Mouse (Mus musculus) neural tube, embryonic 14.5 days (tissue): ENCODE results near the gene Alpk1. TPM values are rescaled to one million over a fixed set of nuclear protein-coding genes. Genes with fewer than 3 reads are reported as not detected.
A peak's percentile ranks its signal among the peaks of the same experiment; 100 is the strongest.

Experiments
- ATAC-seq: fragments of 200-750 bp; cut with Nextera tagmentation; 2 replicates; pipeline ENCODE4 v1.8.0; 2017; ENCODE audit warnings: low read depth, mild to moderate bottlenecking, moderate TSS enrichment, moderate library complexity
- H3K27ac ChIP-seq: fragments of 300-500 bp; sonication (generic); 2 replicates; pipeline ENCODE4 v1.5.1; 2014; ENCODE audit warnings: low read depth, mild to moderate bottlenecking, control low read depth, low read length, moderate library complexity, mixed read lengths
- H3K27me3 ChIP-seq: fragments of 300-500 bp; sonication (generic); 2 replicates; pipeline ENCODE4 v1.6.1; 2014; ENCODE audit warnings: low read length; ENCODE audit not compliant: control insufficient read depth, insufficient read depth
- H3K36me3 ChIP-seq: fragments of 300-500 bp; sonication (generic); 2 replicates; pipeline ENCODE4 v1.6.1; 2014; ENCODE audit warnings: low read length, mixed read lengths; ENCODE audit not compliant: control insufficient read depth, insufficient read depth
- H3K4me1 ChIP-seq: fragments of 300-500 bp; sonication (generic); 2 replicates; pipeline ENCODE4 v1.6.1; 2014; ENCODE audit warnings: low read length; ENCODE audit not compliant: control insufficient read depth, insufficient read depth
- H3K4me2 ChIP-seq: fragments of 300-500 bp; sonication (generic); 2 replicates; pipeline ENCODE4 v1.6.1; 2014; ENCODE audit warnings: mild to moderate bottlenecking, low read depth, low read length, control low read depth
- H3K4me3 ChIP-seq: fragments of 300-500 bp; sonication (generic); 2 replicates; pipeline ENCODE4 v1.5.1; 2014; ENCODE audit warnings: low read depth, low read length, control low read depth, mixed read lengths
- H3K9ac ChIP-seq: fragments of 300-500 bp; sonication (generic); replicated peaks from 2 replicates; pipeline ENCODE4 v1.6.1; 2014; ENCODE audit warnings: low read depth, mild to moderate bottlenecking, control low read depth, low read length, mixed read lengths
- H3K9me3 ChIP-seq: fragments of 300-500 bp; sonication (generic); 2 replicates; pipeline ENCODE4 v1.6.1; 2016; ENCODE audit warnings: low read length; ENCODE audit not compliant: control insufficient read depth
- WGBS: fragments of 180-500 bp; shearing (Covaris S2); extraction: QIAGEN DNeasy Blood & Tissue Kit; methylation state at CpG from one replicate; pipeline ENCODE4 v1.1.7; 2014; 5-methylcytosine and 5-hydroxymethylcytosine counted together
- polyA plus RNA-seq: library from polyadenylated mRNA; unstranded; fragments of >200 nt; fragmentation: Nextera tagmentation; extraction: Ambion mirVana; gene quantifications from 2 replicates; pipeline ENCODE4 v1.2.1, GENCODE M21; 2014

The Alpk1 gene
- polyA plus RNA-seq, 1 experiment from 2014 or later, result 0.31 TPM

DNA sequence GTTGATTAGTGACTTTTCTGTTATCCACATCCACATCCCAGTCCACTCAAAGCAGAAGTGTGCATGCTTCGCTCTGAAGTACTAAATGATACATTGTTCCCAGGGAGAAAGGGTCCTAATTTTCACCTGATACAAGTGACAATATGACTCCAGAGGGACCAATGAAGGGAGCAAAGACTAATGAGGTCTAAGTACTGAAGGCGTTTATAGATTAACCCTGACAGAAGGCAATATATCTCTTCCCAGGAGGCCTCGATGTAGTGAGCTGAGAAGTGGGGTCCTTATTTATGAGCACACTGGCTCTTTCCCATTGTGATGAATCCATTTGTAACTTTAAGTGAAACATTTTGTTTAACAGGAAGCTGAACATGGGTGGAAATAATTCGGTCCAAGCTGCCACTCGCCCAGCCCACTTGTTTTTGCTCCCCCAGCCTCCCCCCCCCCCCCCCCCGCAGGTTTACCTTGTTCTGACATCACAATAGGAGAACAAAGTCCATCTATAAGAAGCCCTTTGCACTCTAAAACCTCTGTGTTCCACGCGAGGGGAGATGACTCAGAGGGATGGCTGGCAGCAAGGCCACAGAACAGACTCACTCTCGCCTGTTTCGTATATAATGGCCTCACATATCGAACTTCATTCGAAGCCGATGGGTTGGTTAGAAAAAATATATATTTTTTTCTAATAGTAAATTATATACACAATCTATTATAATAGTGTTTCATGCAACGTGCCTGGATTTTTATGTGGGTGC, 36.5 kb downstream of the Alpk1 start:
- peak; percentile 64; the same call in 1 of the 2 replicates for ATAC-seq
- WGBS, result 40% methylated on average over 13 of the region's 14 CpGs
- 0 out of 2 replicates have a peak, but pooled peaks cover 3% of the 10 kb centered on the region for H3K27me3 ChIP-seq

DNA sequence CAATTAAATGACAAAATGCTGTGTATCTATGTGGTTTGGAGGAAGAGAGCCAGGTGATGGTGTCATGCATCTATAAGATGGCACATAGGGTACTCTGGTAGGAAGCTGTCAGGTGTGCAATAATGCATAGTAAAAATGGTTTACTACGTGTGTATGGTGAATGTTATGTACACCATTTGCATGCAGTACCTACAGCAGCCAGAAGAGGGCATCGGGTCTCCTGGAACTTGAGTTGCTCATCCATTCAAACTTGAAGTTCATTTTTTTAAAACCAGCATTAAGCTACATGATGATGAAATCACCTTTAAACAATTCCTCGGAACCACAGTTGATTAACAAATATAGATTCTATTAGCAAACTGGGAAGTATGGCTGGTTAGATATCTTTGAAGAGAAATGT, 38.9 kb downstream of the Alpk1 start:
- Histone ChIP-seq H3K27me3 (peaks cover 3% of the 10 kb centered on the region; the same call in 1 of the 2 replicates), H3K4me2 (no peak overlapping the region), H3K9ac (no peak overlapping the region), H3K4me1 (peaks cover 4% of the 10 kb centered on the region; the same call in 1 of the 2 replicates), H3K36me3 (no peaks in the 10 kb centered on the region), H3K4me3 (no peak overlapping the region), H3K9me3 (no peaks in the 10 kb centered on the region), H3K27ac (no peak overlapping the region)
- ATAC-seq, result no peak
- 96% methylated on average over 3 of the region's 3 CpGs for WGBS

More for the DNA sequence above, 36.5 kb downstream of the Alpk1 start:
- no peaks in the 10 kb centered on the region for H3K9me3 ChIP-seq
- no peaks in the 10 kb centered on the region for H3K36me3 ChIP-seq
- no peak overlapping the region for H3K4me2 ChIP-seq
- no peak overlapping the region for H3K4me3 ChIP-seq
- no peak overlapping the region for H3K27ac ChIP-seq
- H3K9ac ChIP-seq, result no peak overlapping the region
- H3K4me1 ChIP-seq, result peaks cover 4% of the 10 kb centered on the region; the same call in 1 of the 2 replicates

DNA sequence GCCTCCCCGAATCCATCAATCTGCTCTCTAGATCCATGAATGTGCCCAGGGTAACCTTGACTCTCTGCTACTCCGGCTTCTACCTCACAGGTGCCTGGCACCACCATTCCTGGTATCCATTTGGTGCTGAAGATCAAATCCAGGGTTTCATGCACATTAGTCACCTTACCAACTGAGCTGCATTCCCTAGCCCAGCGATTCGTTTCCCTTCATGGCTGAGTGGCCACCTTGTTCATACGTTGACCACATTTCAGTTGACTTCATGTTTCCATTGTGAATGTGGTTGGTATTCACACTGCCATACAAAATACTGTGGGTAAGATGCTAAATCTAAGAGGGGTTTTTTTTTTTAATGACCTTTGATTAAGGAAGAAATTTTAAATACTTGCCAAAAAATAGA, 42.5 kb downstream of the Alpk1 start:
- H3K4me2 ChIP-seq, result no peak overlapping the region
- H3K27ac ChIP-seq, result no peak overlapping the region
- H3K36me3 ChIP-seq, result no peaks in the 10 kb centered on the region
- H3K4me1 ChIP-seq, result no peaks in the 10 kb centered on the region
- H3K4me3 ChIP-seq, result no peak overlapping the region
- ATAC-seq, result no peak
- H3K9me3 ChIP-seq, result no peaks in the 10 kb centered on the region
- H3K9ac ChIP-seq, result no peak overlapping the region
- WGBS, result 80% methylated on average over 5 of the region's 5 CpGs
- peaks cover 3% of the 10 kb centered on the region; the same call in 1 of the 2 replicates for H3K27me3 ChIP-seq

GRCm38 (mm10) chr3:127735395-127735794, 44.9 kb downstream of the Alpk1 start:
- Histone ChIP-seq H3K27ac (no peak overlapping the region), H3K27me3 (peaks cover 3% of the 10 kb centered on the region; the same call in 1 of the 2 replicates), H3K4me2 (no peak overlapping the region), H3K9me3 (no peaks in the 10 kb centered on the region), H3K4me1 (no peaks in the 10 kb centered on the region), H3K4me3 (no peak overlapping the region), H3K36me3 (no peaks in the 10 kb centered on the region), H3K9ac (no peak overlapping the region)
- WGBS, result 78% methylated on average over 3 of the region's 3 CpGs
- ATAC-seq, result no peak

DNA sequence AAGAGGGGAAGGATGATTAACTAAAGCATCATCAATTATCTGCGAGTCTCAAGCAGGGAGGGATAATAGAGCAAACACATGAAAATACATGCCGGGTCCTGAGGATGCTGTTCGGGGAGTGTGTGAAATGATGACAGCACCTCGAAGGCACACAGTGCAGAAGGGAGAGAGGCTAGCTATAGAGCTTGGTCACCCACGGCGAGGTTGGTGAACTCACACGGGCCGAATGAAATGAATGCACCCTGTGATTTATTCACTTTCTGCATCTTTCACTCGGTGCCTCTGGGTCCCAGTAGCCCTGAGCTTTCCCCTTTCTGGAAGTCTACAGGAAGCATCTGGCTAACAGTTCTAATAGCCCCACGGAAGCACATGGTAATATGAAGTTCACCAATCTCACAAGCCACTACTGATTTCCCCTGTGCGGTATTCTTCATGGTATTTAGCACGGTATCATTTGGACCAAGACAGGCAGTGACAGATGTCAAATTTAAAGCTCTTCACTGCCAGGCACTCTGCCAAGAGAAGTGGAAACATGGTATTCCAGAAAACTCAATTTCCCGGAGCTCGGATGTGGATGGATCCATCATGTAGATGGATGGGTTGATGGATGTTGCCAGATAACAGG, 50.7 kb downstream of the Alpk1 start:
- peak overlapping the region; percentile 23; the same call in 1 of the 2 replicates for H3K27ac ChIP-seq
- peaks cover 3% of the 10 kb centered on the region; the same call in 1 of the 2 replicates for H3K4me1 ChIP-seq
- peak overlapping the region; percentile 4; the same call in 1 of the 2 replicates for H3K4me2 ChIP-seq
- peak; percentile 68 for ATAC-seq
- no peaks in the 10 kb centered on the region for H3K9me3 ChIP-seq
- WGBS, result 22% methylated on average over 14 of the region's 14 CpGs
- H3K36me3 ChIP-seq, result no peaks in the 10 kb centered on the region
- H3K9ac ChIP-seq, result no peak overlapping the region
- no peak overlapping the region for H3K4me3 ChIP-seq
- H3K27me3 ChIP-seq, result no peaks in the 10 kb centered on the region

GRCm38 (mm10) chr3:127728851-127729512, 51.3 kb downstream of the Alpk1 start:
- no peak overlapping the region; the same call in 1 of the 2 replicates for H3K27ac ChIP-seq
- no peaks in the 10 kb centered on the region for H3K36me3 ChIP-seq
- no peak overlapping the region for H3K9ac ChIP-seq
- H3K4me3 ChIP-seq, result no peak overlapping the region
- H3K4me2 ChIP-seq, result peak overlapping the region; percentile 4; the same call in 1 of the 2 replicates
- WGBS, result 32% methylated on average over 17 of the region's 17 CpGs
- ATAC-seq, result peak; percentile 59; the same call in 1 of the 2 replicates
- H3K27me3 ChIP-seq, result no peaks in the 10 kb centered on the region
- no peaks in the 10 kb centered on the region for H3K9me3 ChIP-seq
- peaks cover 3% of the 10 kb centered on the region; the same call in 1 of the 2 replicates for H3K4me1 ChIP-seq

DNA sequence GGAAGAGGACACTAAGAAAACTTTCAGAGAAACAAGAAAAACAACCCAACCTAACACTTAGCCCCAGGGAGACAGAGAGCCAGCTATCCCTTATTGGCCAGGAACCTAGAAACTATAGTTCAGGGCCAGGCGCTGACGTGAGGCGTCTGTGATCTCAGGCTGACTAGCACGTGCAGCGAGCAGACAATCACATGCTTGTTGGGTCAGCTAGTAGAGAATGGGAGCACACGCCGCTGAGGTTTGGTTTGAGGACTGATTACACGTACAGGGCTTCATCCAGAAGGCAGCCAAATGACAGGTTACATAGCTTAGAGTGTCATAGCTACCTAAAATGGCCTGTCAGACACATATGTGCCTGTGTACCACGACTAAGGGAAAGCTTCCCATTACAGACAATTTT, 52.3 kb downstream of the Alpk1 start:
- H3K9me3 ChIP-seq, result no peaks in the 10 kb centered on the region
- H3K4me3 ChIP-seq, result no peak overlapping the region
- no peak overlapping the region for H3K27ac ChIP-seq
- H3K9ac ChIP-seq, result no peak overlapping the region
- no peaks in the 10 kb centered on the region for H3K27me3 ChIP-seq
- WGBS, result 65% methylated on average over 9 of the region's 9 CpGs
- H3K4me1 ChIP-seq, result peaks cover 3% of the 10 kb centered on the region; the same call in 1 of the 2 replicates
- no peaks in the 10 kb centered on the region for H3K36me3 ChIP-seq
- no peak for ATAC-seq
- H3K4me2 ChIP-seq, result no peak overlapping the region

DNA sequence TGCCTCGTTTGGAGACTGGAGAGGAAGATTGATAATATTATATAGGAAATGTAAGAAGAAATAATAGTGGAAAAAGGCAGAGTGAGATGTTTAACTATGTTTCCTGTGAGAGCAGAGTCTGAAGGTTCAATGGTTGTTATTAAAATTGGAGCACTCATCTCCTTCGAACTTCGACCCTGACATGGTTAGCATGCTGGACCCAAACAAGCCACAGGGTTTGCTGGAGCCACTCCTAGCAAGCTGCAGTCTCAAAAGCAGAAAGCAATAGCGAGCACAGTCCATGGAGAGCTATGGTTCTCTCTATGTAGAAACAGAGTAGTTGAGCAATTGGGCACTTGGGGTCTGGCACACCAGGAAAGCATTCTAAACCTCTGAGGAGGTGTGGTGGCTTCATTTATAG, 59.4 kb downstream of the Alpk1 start:
- H3K4me2 ChIP-seq, result no peak overlapping the region
- H3K27me3 ChIP-seq, result no peaks in the 10 kb centered on the region
- no peak for ATAC-seq
- no peak overlapping the region for H3K4me3 ChIP-seq
- no peak overlapping the region for H3K9ac ChIP-seq
- 47% methylated on average over 4 of the region's 4 CpGs for WGBS
- H3K9me3 ChIP-seq, result no peaks in the 10 kb centered on the region
- H3K36me3 ChIP-seq, result no peaks in the 10 kb centered on the region
- no peak overlapping the region for H3K27ac ChIP-seq
- H3K4me1 ChIP-seq, result 0 out of 2 replicates have a peak, but pooled peaks cover 5% of the 10 kb centered on the region
